Mouse (Mus musculus) limb, embryonic 13.5 days (tissue): ENCODE measurements around the gene Arhgef28. TPM values are rescaled to one million over a fixed set of nuclear protein-coding genes. Genes with fewer than 3 reads are reported as not detected.

Source experiments
- ATAC-seq: fragments of 200-750 bp; cut with Nextera tagmentation; 2 replicates; pipeline ENCODE4 v1.8.0; 2017; ENCODE audit warnings: low read depth, moderate number of reproducible peaks, moderate TSS enrichment; ENCODE audit not compliant: low FRiP score
- H3K27ac ChIP-seq: fragments of 300-500 bp; sonication (generic); 2 replicates; pipeline ENCODE4 v1.5.1; 2015; ENCODE audit warnings: inconsistent platforms, mild to moderate bottlenecking, moderate library complexity
- H3K27me3 ChIP-seq: fragments of 300-500 bp; sonication (generic); 2 replicates; pipeline ENCODE4 v1.6.1; 2015; ENCODE audit warnings: mild to moderate bottlenecking, inconsistent platforms
- H3K36me3 ChIP-seq: fragments of 300-500 bp; sonication (generic); 2 replicates; pipeline ENCODE4 v1.6.1; 2015; ENCODE audit warnings: inconsistent platforms, mild to moderate bottlenecking, moderate library complexity
- H3K4me1 ChIP-seq: fragments of 300-500 bp; sonication (generic); 2 replicates; pipeline ENCODE4 v1.6.1; 2015; ENCODE audit warnings: inconsistent platforms
- H3K4me2 ChIP-seq: fragments of 300-500 bp; sonication (generic); replicated peaks from 2 replicates; pipeline ENCODE4 v1.6.1; 2015; ENCODE audit warnings: inconsistent platforms, mild to moderate bottlenecking, moderate library complexity
- H3K4me3 ChIP-seq: fragments of 300-500 bp; sonication (generic); 2 replicates; pipeline ENCODE4 v1.5.1; 2015; ENCODE audit warnings: moderate library complexity, mild to moderate bottlenecking, inconsistent platforms
- H3K9ac ChIP-seq: fragments of 300-500 bp; sonication (generic); 2 replicates; pipeline ENCODE4 v1.6.1; 2015; ENCODE audit warnings: mild to moderate bottlenecking, inconsistent platforms
- H3K9me3 ChIP-seq: fragments of 300-500 bp; sonication (generic); 2 replicates; pipeline ENCODE4 v1.6.1; 2016; ENCODE audit warnings: inconsistent platforms
- WGBS: fragments of 180-500 bp; shearing (Covaris S2); methylation state at CpG from one replicate; pipeline ENCODE4 v1.1.7; 2015; 5-methylcytosine and 5-hydroxymethylcytosine counted together
- polyA plus RNA-seq: library from polyadenylated mRNA; unstranded; fragments of >200 nt; fragmentation: Nextera tagmentation; extraction: Ambion mirVana; gene quantifications from 2 replicates; pipeline ENCODE4 v1.2.1, GENCODE M21; 2015

Gene Arhgef28
- polyA plus RNA-seq, 1 experiment from 2014 or later = 26.2 TPM

DNA sequence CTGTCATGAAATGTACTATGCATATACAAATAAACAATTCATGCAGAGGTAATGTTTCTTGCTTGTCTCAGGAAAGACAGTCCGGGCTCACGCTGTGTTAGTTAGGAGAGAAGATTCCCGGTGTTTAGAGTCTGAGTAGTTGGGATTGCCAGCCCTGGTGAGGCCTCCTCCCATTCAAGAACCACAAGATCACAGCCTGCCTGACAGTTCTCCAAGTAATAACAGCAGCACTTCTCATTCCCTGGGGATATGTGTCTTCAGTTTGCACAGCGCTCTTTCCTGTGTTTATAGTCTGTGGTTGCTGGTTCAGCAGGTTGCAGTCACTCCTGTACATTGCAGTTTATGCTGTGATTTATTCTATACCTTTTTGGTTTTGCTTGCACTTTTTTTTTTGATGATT, 329.8 kb downstream of the Arhgef28 start:
- Histone ChIP-seq H3K27ac (no peak overlapping the region), H3K9ac (no peak overlapping the region), H3K36me3 (no peaks in the 10 kb centered on the region), H3K9me3 (no peaks in the 10 kb centered on the region), H3K4me2 (no peak overlapping the region), H3K4me1 (0 out of 2 replicates have a peak, but pooled peaks cover 6% of the 10 kb centered on the region), H3K27me3 (no peaks in the 10 kb centered on the region), H3K4me3 (no peak overlapping the region)
- no peak for ATAC-seq
- WGBS = 75% methylated on average over 4 of the region's 4 CpGs

DNA sequence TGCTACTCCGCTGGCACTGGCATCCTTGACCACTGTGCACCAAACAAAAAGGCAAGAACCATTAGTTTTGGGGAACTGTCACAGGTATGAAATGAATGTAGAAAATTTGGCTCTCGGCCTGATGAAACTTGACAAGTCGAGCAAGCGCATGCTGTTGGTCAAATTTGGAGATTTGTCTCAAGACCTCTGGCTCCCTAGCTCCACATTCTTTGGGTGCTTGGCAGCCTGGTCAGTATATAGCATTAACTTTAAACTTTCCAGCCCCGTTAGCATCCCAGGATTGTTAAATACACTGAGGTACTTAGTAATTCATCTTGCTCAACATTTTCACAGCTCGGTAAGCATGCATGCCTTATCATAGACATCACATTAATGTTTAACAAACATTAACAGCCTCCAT, 330.2 kb downstream of the Arhgef28 start:
- ATAC-seq = no peak
- 86% methylated on average over 6 of the region's 6 CpGs for WGBS
- no peak overlapping the region for H3K27ac ChIP-seq

DNA sequence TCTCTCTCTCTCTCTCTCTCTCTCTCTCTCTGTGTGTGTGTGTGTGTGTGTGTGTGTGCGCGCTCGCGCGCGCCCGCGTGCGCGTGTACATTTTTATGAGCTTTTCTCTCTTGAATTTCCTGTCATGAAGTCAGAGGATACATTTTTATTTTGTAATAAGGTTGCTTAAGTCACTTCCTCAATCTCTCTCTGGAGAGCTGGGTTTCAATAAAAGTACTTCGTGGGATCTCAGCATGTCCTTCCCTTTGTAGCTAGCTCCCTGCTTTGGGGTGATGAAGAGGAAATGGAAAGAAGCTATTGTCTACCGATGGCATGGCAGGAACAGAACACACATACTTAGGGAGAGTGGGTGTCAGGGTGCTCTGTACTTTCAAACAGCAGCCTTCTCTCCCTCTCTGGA, 336.8 kb downstream of the Arhgef28 start:
- Histone ChIP-seq H3K4me2 (no peak overlapping the region), H3K9ac (no peak overlapping the region), H3K4me1 (peaks cover 33% of the 10 kb centered on the region), H3K9me3 (no peaks in the 10 kb centered on the region), H3K27ac (no peak overlapping the region; the same call in 1 of the 2 replicates), H3K27me3 (no peaks in the 10 kb centered on the region), H3K36me3 (no peaks in the 10 kb centered on the region), H3K4me3 (no peak overlapping the region)
- no peak for ATAC-seq
- 62% methylated on average over 12 of the region's 12 CpGs for WGBS

More for the DNA sequence above, 330.2 kb downstream of the Arhgef28 start:
- Histone ChIP-seq H3K4me2 (no peak overlapping the region), H3K4me1 (0 out of 2 replicates have a peak, but pooled peaks cover 6% of the 10 kb centered on the region), H3K27me3 (no peaks in the 10 kb centered on the region), H3K9ac (no peak overlapping the region), H3K9me3 (no peaks in the 10 kb centered on the region), H3K36me3 (no peaks in the 10 kb centered on the region), H3K4me3 (no peak overlapping the region)

DNA sequence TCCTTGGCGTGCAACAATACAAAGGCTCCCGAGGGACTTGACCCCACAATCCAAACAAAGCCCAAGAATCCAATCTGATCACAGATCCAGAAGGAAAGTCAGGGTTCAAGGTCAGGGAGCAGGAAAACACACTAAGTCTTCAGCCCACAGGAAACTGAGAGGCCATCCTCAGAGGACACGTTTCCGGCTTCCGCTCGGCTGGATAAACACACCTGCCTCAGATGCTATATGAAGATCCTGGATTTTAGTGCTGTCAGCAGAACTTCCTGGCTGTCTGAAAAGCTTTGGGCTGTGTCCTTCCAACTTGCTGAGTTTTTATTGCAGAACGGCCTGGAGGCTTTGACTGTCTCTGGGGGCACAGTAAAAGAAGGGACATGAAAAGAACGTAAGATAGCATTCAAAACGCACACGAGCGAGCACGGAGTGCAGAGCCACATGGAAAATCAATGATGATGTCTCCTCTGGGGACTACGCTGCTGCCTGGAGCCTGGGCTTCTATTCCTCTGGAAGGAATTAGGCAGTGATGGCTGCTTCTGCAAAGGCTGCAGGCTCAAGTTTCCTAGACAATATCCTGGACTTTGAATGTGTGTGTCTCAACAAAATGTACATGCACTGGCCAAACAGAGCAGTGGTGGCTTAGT, 338.8 kb downstream of the Arhgef28 start:
- WGBS = 38% methylated on average over 13 of the region's 13 CpGs
- Histone ChIP-seq H3K36me3 (no peaks in the 10 kb centered on the region), H3K27ac (peak overlapping the region; percentile 55; the same call in 1 of the 2 replicates), H3K4me1 (peaks cover 33% of the 10 kb centered on the region), H3K9me3 (no peaks in the 10 kb centered on the region), H3K27me3 (no peaks in the 10 kb centered on the region), H3K4me3 (no peak overlapping the region), H3K4me2 (0 out of 2 replicates have a peak overlapping the region, but pooled peaks have one; percentile 11), H3K9ac (no peak overlapping the region)
- ATAC-seq = no peak

DNA sequence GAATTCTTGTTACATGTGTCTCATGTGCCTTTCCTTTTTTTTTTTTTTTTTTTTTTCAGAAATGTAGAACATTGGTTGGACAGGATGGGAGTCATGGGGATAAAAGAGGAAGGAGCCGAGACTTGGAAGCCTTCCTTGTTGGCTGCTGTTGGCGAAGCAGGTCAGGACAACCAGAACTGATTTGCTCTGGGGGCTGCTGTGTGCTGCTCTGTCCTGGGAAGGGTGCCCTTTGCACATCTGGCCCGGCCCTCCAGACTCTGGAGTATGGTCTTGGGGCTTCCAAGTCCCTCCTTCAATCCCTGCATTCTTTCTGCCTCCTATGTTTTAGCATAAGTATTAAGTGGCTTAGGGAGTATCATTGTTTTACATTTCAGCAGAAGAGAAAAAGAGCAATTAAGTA, 347.2 kb downstream of the Arhgef28 start:
- Histone ChIP-seq H3K4me1 (no peaks in the 10 kb centered on the region), H3K27me3 (no peaks in the 10 kb centered on the region), H3K27ac (no peak overlapping the region), H3K9ac (no peak overlapping the region), H3K36me3 (no peaks in the 10 kb centered on the region), H3K4me3 (no peak overlapping the region), H3K4me2 (no peak overlapping the region), H3K9me3 (no peaks in the 10 kb centered on the region)
- 74% methylated on average over 3 of the region's 3 CpGs for WGBS
- ATAC-seq = no peak

DNA sequence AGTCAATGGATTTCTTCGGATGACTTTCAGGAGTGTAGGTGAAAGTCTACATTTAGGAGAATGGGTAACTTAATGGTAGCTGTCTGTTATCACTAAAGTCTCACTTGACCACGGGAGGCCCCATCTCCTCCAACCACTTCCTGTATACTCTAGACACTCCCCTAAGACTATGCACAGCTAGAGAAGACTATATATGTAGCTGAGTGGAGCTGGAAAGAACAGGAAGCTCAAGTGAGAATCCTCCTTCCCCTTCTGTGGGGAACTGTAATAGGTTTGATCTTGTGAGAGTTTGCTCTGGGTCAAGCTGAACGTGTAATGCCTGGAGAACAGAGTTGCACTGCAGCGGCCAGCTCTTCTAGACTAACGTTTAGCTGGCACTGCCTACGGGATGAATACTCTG, 348.4 kb downstream of the Arhgef28 start:
- no peak overlapping the region for H3K27ac ChIP-seq
- H3K4me1 ChIP-seq = peaks cover 5% of the 10 kb centered on the region
- no peak overlapping the region for H3K4me2 ChIP-seq
- no peak overlapping the region for H3K4me3 ChIP-seq
- H3K9me3 ChIP-seq = no peaks in the 10 kb centered on the region
- ATAC-seq = no peak
- H3K27me3 ChIP-seq = no peaks in the 10 kb centered on the region
- no peak overlapping the region for H3K9ac ChIP-seq
- H3K36me3 ChIP-seq = no peaks in the 10 kb centered on the region
- WGBS = 81% methylated on average over 6 of the region's 6 CpGs

DNA sequence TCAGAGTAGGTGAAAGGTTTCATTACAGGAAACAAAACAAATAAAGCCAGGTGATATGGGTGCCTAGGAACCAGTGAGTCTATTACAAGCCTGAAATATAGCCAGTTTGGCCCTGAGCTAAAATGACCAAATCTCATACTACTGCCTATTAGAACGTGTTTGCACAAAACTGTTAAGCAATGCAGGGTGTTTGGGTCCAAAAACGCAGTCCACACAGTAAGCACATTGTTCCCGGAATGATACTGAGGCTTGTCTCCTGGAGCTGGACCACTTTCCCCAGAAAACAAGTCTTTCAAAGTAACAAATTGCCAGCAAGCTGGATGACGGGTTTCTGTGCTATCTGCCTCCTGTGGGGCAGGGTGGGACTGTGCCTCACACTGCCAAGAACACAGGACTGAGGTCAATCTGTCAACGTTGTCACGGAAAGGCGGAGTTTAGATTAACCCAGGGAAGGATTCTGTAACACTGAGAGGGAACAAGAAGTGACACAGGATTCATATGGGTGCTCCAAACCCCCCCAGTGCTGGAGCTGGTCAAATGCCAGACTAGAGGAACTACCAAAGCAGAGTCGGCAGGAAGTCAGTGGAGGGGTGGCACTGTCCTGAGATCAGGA, 352.8 kb downstream of the Arhgef28 start:
- H3K27me3 ChIP-seq = no peaks in the 10 kb centered on the region
- H3K27ac ChIP-seq = no peak overlapping the region
- WGBS = 68% methylated on average over 8 of the region's 8 CpGs
- no peak overlapping the region for H3K4me2 ChIP-seq
- H3K9me3 ChIP-seq = no peaks in the 10 kb centered on the region
- no peak for ATAC-seq
- no peaks in the 10 kb centered on the region for H3K36me3 ChIP-seq
- 0 out of 2 replicates have a peak overlapping the region, but pooled peaks have one; percentile 9 for H3K9ac ChIP-seq
- H3K4me3 ChIP-seq = no peak overlapping the region
- peaks cover 5% of the 10 kb centered on the region for H3K4me1 ChIP-seq

Other genes with a start within 250 kb of the Arhgef28 start
- gene Utp15, start 56.6 kb upstream of the Arhgef28 start, polyA plus RNA-seq = 32.9 and 33.8 TPM in 2 replicates
- gene Ankra2, start 56.6 kb upstream of the Arhgef28 start, polyA plus RNA-seq = 22.0 and 22.3 TPM in 2 replicates
- gene Gm21976, start 73.4 kb upstream of the Arhgef28 start, polyA plus RNA-seq = not detected in 2 replicates
- 728 and 732 TPM in 2 replicates for gene Btf3, start 110.6 kb upstream of the Arhgef28 start, polyA plus RNA-seq
- 0.19 TPM in 2 replicates for gene Foxd1, start 147.8 kb upstream of the Arhgef28 start, polyA plus RNA-seq